In genomic region chr2:181080886-181081285, GRCm38 (mm10) we compare ENCODE assay signal across 10 mouse cellular contexts. TPM values are rescaled to one million over a fixed set of nuclear protein-coding genes. Genes with fewer than 3 reads are reported as not detected.
A peak's percentile ranks its signal among the peaks of the same experiment; 100 is the strongest.
DNase-seq lines count a peak whose midpoint lies in the region; ATAC-seq and TF ChIP-seq lines count a peak whose summit lies in the region.
"Had no signal": no experiment of that assay in that cellular context is flagged by ENCODE, and none has a peak within 500 bp of the region (broad histone marks: within the 10 kb centered on the region; RNA-seq: fewer than 3 reads in every experiment).

No protein-coding gene starts in this region.

- H3K27me3 ChIP-seq in liver, postnatal 0 days (ENCODE audit: insufficient read depth, low read length) = no peaks in the 10 kb centered on the region

- ATAC-seq in liver, postnatal 0 days = peak; percentile 51

- H3K4me2 ChIP-seq in liver, postnatal 0 days (ENCODE audit: low read depth, low read length) = peak overlapping the region; percentile 52
- H3K4me2 ChIP-seq: heart, embryonic 11.5 days had no signal

- peak overlapping the region; percentile 18; the same call in 1 of the 2 replicates for H3K27ac ChIP-seq in layer of hippocampus, adult 2 months
- no peak overlapping the region for H3K27ac ChIP-seq in liver, postnatal 0 days (ENCODE audit: low read depth)

- DNase-seq in layer of hippocampus, adult 2 months (ENCODE audit: low spot score in 2 of 2) = no peak
- no peak for DNase-seq in layer of hippocampus, postnatal 36 days
- peak; percentile 43 for DNase-seq in NIH3T3 (ENCODE audit: low read depth)
- peak; percentile 56 for DNase-seq in c-Kit-positive CD71-positive TER-119-positive erythroid progenitor cells, embryonic 14.5 days (ENCODE audit: low spot score)
- DNase-seq in liver, postnatal 0 days = no peak
- DNase-seq in cerebellum, adult 18-20 months = no peak
- DNase-seq in adrenal gland, adult 8-10 months = no peak
- DNase-seq: cerebellum, adult 11 months had no signal

- no peaks in the 10 kb centered on the region; the same call in 1 of the 2 replicates for H3K4me1 ChIP-seq in liver, postnatal 0 days (ENCODE audit: insufficient read depth)

- no peaks in the 10 kb centered on the region for H3K36me3 ChIP-seq in liver, postnatal 0 days (replicated peaks; ENCODE audit: insufficient read depth, low read length)

- no peaks in the 10 kb centered on the region for H3K9me3 ChIP-seq in liver, postnatal 0 days (ENCODE audit: low read length)

- no peak overlapping the region for H3K9ac ChIP-seq in liver, postnatal 0 days (replicated peaks)

- TF ChIP-seq EP300 in liver, postnatal 0 days (IDR thresholded peaks at IDR 0.05; ENCODE audit: low read depth) = no peak

- no peak for TF ChIP-seq CTCF in layer of hippocampus, adult 2 months (conservative IDR thresholded peaks at IDR 0.05)
- TF ChIP-seq CTCF in liver, postnatal 0 days (IDR thresholded peaks at IDR 0.05; ENCODE audit: low read depth) = no peak

- H3K4me3 ChIP-seq in layer of hippocampus, adult 2 months = no peak overlapping the region
- H3K4me3 ChIP-seq in liver, postnatal 0 days (ENCODE audit: low read depth, low read length) = no peak overlapping the region

- 53% methylated on average over 5 of the region's 5 CpGs for WGBS in liver, postnatal 0 days (ENCODE audit: insufficient replicate concordance)

RNA-seq across cellular contexts. Expression of gene Chrna4, which starts 37.5 kb away (rescaled TPM):
- total RNA-seq in layer of hippocampus, adult 2 months (2021) = 10 to 100 TPM; 14.1 to 15.7 TPM
- total RNA-seq in layer of hippocampus, postnatal 36 days (2021) = 10 to 100 TPM; 14.1 to 14.4 TPM
- 0.02 and 0.05 TPM in 2 replicates for polyA plus RNA-seq in liver, postnatal 0 days (2015; fragmentation: Nextera tagmentation; extraction: Ambion mirVana)
- total RNA-seq in adrenal gland, adult 8-10 months (2022) = 10 to 100 TPM; 12.0 to 27.7 (median 20.5) TPM
- total RNA-seq: megakaryocyte progenitor cell, adult 5-6 weeks had no signal

RNA-seq across cellular contexts. Expression of gene Kcnq2, which starts 54.2 kb away (rescaled TPM):
- 100 to 1,000 TPM; 327 to 335 TPM for total RNA-seq in layer of hippocampus, adult 2 months (2021)
- 100 to 1,000 TPM; 336 to 348 TPM for total RNA-seq in layer of hippocampus, postnatal 36 days (2021)
- not detected in 2 replicates for polyA plus RNA-seq in liver, postnatal 0 days (2015; fragmentation: Nextera tagmentation; extraction: Ambion mirVana)
- total RNA-seq in adrenal gland, adult 8-10 months (2022) = 10 to 100 TPM in 2 of 4 experiments, 1 to 10 TPM in 2; 5.8 to 14.8 (median 10.0) TPM
- total RNA-seq: megakaryocyte progenitor cell, adult 5-6 weeks had no signal

Comparison
In these comparisons a context has a peak if more than half of its experiments do, and no peak if none do; other contexts are left out.
1. DNase-seq: peak in NIH3T3 (single experiment) and c-Kit-positive CD71-positive TER-119-positive erythroid progenitor cells, embryonic 14.5 days (single experiment); none in layer of hippocampus, adult 2 months (0 of 2), layer of hippocampus, postnatal 36 days (0 of 2), liver, postnatal 0 days (single experiment), cerebellum, adult 18-20 months (0 of 2) and adrenal gland, adult 8-10 months (single experiment).
2. RNA of gene Kcnq2, which starts 54.2 kb away (total RNA-seq): 336 to 348 TPM in layer of hippocampus, postnatal 36 days and 327 to 335 TPM in layer of hippocampus, adult 2 months; 5.8 to 14.8 TPM in adrenal gland, adult 8-10 months; every median in the first group is over 10 times any median in the second.